Mouse (Mus musculus) ovary, postnatal 36 days (tissue): Measurements from ENCODE around the gene Gdnf.
A peak's percentile ranks its signal among the peaks of the same experiment; 100 is the strongest.

Experiments
- DNase-seq: peaks from one replicate; pipeline ENCODE4 v3.0.0; 2022; ENCODE audit warnings: low spot score, mixed read lengths

The Gdnf gene

GRCm38 (mm10) chr15:7810556-7811252, at the start of gene Gdnf:
Gdnf (plus strand) TSS chr15:7810846.
- DNase-seq = peak; percentile 48

- DNase-seq = no peak
Observed at GRCm38 (mm10) chr15:7767166-7767565, 43.5 kb upstream of the Gdnf start.

GRCm38 (mm10) chr15:7772983-7773382, 37.7 kb upstream of the Gdnf start:
- no peak for DNase-seq

GRCm38 (mm10) chr15:7781517-7781916, 29.1 kb upstream of the Gdnf start:
- DNase-seq = no peak

GRCm38 (mm10) chr15:7809841-7810391, 730 bp upstream of the Gdnf start:
- DNase-seq = peak; percentile 69

- no peak for DNase-seq
Observed at GRCm38 (mm10) chr15:7811253-7811625, 593 bp downstream of the Gdnf start.

- peak; percentile 18 for DNase-seq
Observed at GRCm38 (mm10) chr15:7811856-7812733, 1.4 kb downstream of the Gdnf start.

GRCm38 (mm10) chr15:7812872-7813530, 2.4 kb downstream of the Gdnf start:
- DNase-seq = peak; percentile 81

- DNase-seq = no peak
Observed at GRCm38 (mm10) chr15:7813531-7814370, 3.1 kb downstream of the Gdnf start.

GRCm38 (mm10) chr15:7814371-7814680, 3.7 kb downstream of the Gdnf start:
- DNase-seq = no peak

GRCm38 (mm10) chr15:7814917-7815316, 4.3 kb downstream of the Gdnf start:
- no peak for DNase-seq

GRCm38 (mm10) chr15:7815521-7815944, 4.9 kb downstream of the Gdnf start:
- no peak for DNase-seq

GRCm38 (mm10) chr15:7823886-7824285, 13.2 kb downstream of the Gdnf start:
- no peak for DNase-seq

- DNase-seq = no peak
Observed at GRCm38 (mm10) chr15:7825530-7825929, 14.9 kb downstream of the Gdnf start.

- DNase-seq = no peak
Observed at GRCm38 (mm10) chr15:7835404-7835803, 24.8 kb downstream of the Gdnf start.

- DNase-seq = no peak
Observed at GRCm38 (mm10) chr15:7838060-7838920, 27.6 kb downstream of the Gdnf start.

- no peak for DNase-seq
Observed at GRCm38 (mm10) chr15:7838921-7839309, 28.3 kb downstream of the Gdnf start.

- DNase-seq = no peak
Observed at GRCm38 (mm10) chr15:7841664-7842063, 31.0 kb downstream of the Gdnf start.

- no peak for DNase-seq
Observed at GRCm38 (mm10) chr15:7842398-7842797, 31.8 kb downstream of the Gdnf start.

GRCm38 (mm10) chr15:7857418-7857817, 46.8 kb downstream of the Gdnf start:
- DNase-seq = no peak

- no peak for DNase-seq
Observed at GRCm38 (mm10) chr15:7858841-7859240, 48.2 kb downstream of the Gdnf start.
